Mouse (Mus musculus): Measurements from ENCODE around the gene Cacna1e.

DNA sequence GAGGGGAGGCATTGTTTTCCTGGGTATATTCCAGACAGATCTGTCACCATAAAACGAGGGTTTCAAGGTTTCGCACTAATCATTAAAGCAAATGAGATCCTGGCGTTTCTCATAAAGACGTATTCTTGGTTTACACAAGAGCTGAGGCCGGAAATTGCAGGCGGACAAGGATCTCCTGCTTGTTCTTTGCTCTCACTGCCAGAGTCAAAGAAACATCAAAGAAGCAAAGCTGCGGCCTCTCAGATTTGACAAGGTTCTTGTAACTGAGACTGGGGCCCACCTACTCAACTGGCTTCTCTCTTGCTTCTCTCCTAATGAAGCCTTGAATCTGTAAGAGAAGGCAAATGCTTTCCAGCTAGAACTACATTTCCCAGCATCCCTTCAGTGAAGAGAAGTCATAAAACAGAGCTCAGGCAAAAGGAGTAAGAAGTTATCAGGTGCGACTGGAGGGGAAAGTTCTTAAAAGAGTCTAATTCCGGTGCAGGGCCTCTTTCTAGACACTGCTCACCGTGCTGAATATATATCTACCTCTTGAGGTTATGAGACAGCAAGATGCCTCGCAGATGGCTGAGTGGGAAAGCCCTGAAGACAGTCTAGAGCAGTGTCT lies 104.3 kb downstream of the Cacna1e start:
- TF ChIP-seq POLR2A (IDR thresholded peaks at IDR 0.05; ENCODE audit: borderline replicate concordance, low read depth, low read length) (no peak), CTCF (IDR thresholded peaks at IDR 0.05; ENCODE audit: low read depth, low read length) (no peak)

Measured in bone marrow macrophage, adult 2 months (primary cell).